Mouse (Mus musculus): ENCODE measurements around the gene Gm10142. TPM values are rescaled to one million over a fixed set of nuclear protein-coding genes. Genes with fewer than 3 reads are reported as not detected.
"Not testable (repeated sequence)": the region's sequence is repeated elsewhere in the genome, so short reads cannot be mapped to it uniquely, and the experiment has no call there.

Gm10142 gene
- not detected in 2 replicates for polyA plus RNA-seq (2015; fragmentation: Nextera tagmentation; extraction: Ambion mirVana)

DNA sequence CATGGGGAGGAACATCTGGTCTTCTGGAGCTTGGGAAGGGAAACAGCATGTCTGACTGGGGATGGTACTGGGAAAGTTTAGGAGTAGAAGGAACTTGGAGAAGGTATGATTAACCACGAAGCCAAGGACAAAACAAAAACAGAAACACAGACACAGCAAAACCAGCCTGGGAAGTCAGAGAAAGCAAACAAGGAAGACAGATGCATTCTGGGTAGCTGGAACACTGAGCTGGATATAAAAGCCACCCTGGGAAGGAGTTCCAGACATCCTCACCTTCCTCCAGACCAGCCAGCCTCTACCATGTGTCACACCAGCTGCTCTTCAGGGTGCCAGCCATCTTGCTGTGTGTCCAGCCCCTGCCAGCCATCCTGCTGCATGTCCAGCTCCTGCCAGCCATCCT is at the start of gene Gm10142:
Gene Gm10142, plus strand, starts transcription at position 301 of the 400 bp plus-strand sequence.
- no peak within 1 kb of the TSS for H3K9ac ChIP-seq
- no peak within 1 kb of the TSS for H3K27ac ChIP-seq
- no peaks in the 10 kb centered on the region for H3K27me3 ChIP-seq
- H3K4me3 ChIP-seq (replicated peaks) = no peak within 1 kb of the TSS
- no peak within 1 kb of the TSS for H3K4me2 ChIP-seq
- H3K9me3 ChIP-seq (replicated peaks) = no peaks in the 10 kb centered on the region
- ATAC-seq (replicated peaks; ENCODE audit: low FRiP score) = no peak
- no peaks in the 10 kb centered on the region for H3K4me1 ChIP-seq
- WGBS = 80% methylated on average over 1 of the region's 1 CpGs
- no peaks in the 10 kb centered on the region for H3K36me3 ChIP-seq

DNA sequence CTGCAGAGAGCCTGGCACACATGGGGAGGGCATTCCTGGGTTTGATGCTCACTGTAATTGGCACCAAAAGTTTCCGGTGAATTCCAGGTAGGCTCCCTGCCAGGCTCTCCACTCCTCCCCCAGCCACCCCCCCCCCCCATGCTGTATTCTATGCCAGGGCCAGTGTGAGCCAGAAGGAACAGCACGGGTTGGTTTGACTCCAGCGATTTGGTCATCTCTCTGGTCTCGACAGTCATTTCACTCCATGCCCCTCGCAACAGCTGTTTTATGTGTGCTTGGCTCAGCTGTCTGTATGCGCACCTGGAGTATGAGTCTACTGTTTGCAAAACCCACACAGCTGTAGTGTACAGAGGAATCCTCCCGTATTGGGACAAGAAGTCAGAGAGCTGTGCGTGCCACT is 49.3 kb upstream of the Gm10142 start:
- Histone ChIP-seq H3K4me3 (replicated peaks) (no peak overlapping the region), H3K36me3 (no peaks in the 10 kb centered on the region), H3K9ac (no peak overlapping the region), H3K27me3 (peaks cover 12% of the 10 kb centered on the region; the same call in 1 of the 2 replicates), H3K4me1 (peaks cover 7% of the 10 kb centered on the region; the same call in 1 of the 2 replicates), H3K9me3 (replicated peaks) (no peaks in the 10 kb centered on the region), H3K4me2 (no peak overlapping the region), H3K27ac (no peak overlapping the region)
- ATAC-seq (replicated peaks; ENCODE audit: low FRiP score) = no peak
- WGBS = 75% methylated on average over 8 of the region's 8 CpGs

DNA sequence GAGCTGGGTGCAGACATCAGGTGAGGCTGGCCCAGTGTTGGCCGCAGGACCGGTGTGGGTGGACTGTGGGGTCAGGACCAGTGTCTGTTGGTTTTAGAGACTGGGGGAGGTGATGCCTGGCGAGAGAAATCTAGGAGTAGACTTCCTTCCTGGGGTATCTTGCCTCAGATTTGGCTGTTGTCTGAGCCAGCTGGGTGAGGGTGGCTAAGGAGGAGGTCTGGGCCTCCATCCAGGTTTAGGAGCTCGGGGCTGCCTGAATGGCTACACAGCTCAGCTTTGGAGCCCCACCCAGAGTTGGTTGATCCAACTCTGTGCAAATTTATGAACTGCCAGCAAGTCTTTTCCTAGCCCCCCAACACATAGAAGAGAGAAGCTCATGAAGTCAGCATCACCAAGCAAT is 48.2 kb upstream of the Gm10142 start:
- no peak for ATAC-seq (replicated peaks; ENCODE audit: low FRiP score)

DNA sequence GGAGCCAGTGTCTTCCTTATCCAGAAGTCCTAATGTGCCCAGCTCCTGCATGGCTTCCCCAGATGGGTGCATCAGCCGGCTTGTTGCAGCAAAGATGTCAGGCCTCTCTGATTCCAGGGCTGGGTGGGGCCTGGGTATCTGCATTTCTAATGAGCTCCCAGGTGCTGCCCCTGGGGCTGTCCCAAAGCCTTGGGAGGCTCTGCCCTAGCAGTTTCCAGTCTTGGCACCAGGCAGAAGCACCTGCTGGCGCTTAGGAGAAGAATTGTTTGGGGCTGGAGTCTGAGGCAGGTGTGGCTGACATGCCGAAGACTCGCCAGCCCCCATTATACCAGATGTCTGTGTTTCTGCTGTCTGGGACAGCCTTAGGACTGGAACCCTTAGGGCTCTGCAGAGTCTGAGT is 44.9 kb upstream of the Gm10142 start:
- H3K4me1 ChIP-seq = no peaks in the 10 kb centered on the region
- peaks cover 5% of the 10 kb centered on the region for H3K27me3 ChIP-seq
- no peak overlapping the region for H3K4me3 ChIP-seq (replicated peaks)
- no peak overlapping the region for H3K27ac ChIP-seq
- 80% methylated on average over 4 of the region's 4 CpGs for WGBS
- H3K9ac ChIP-seq = no peak overlapping the region
- H3K36me3 ChIP-seq = no peaks in the 10 kb centered on the region
- H3K4me2 ChIP-seq = no peak overlapping the region
- no peak for ATAC-seq (replicated peaks; ENCODE audit: low FRiP score)
- H3K9me3 ChIP-seq (replicated peaks) = no peaks in the 10 kb centered on the region

More for the DNA sequence above, 48.2 kb upstream of the Gm10142 start:
- no peaks in the 10 kb centered on the region for H3K36me3 ChIP-seq
- 79% methylated on average over 4 of the region's 4 CpGs for WGBS
- no peak overlapping the region for H3K4me2 ChIP-seq
- peaks cover 7% of the 10 kb centered on the region; the same call in 1 of the 2 replicates for H3K4me1 ChIP-seq
- no peak overlapping the region for H3K9ac ChIP-seq
- no peak overlapping the region for H3K4me3 ChIP-seq (replicated peaks)
- peaks cover 12% of the 10 kb centered on the region; the same call in 1 of the 2 replicates for H3K27me3 ChIP-seq
- H3K27ac ChIP-seq = no peak overlapping the region
- H3K9me3 ChIP-seq (replicated peaks) = no peaks in the 10 kb centered on the region

DNA sequence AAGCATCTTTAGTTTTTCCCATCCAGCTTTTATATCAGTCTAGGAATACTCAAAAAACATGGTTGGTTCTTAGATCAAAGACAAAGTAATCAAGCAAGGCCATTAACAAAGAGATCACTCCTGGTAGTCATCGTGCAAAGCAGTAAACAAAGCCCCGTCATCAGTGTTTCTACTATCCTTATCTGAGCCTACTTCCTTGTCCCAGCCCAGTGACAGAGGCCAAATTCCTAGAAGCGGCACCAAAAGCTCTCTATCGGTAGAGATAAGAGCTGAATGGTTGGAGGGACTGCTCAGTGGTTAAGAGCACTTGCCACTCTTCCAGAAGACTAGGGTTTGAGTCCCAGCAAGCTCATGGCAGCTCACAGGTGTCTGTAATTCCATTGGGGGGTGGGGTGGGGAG is 44.1 kb upstream of the Gm10142 start:
- ATAC-seq (replicated peaks; ENCODE audit: low FRiP score) = no peak
- no peaks in the 10 kb centered on the region for H3K9me3 ChIP-seq (replicated peaks)
- no peak overlapping the region for H3K9ac ChIP-seq
- 67% methylated on average over 4 of the region's 4 CpGs for WGBS
- no peak overlapping the region for H3K27ac ChIP-seq
- no peak overlapping the region for H3K4me3 ChIP-seq (replicated peaks)
- H3K4me1 ChIP-seq = no peaks in the 10 kb centered on the region
- H3K27me3 ChIP-seq = peaks cover 13% of the 10 kb centered on the region
- H3K4me2 ChIP-seq = no peak overlapping the region
- H3K36me3 ChIP-seq = no peaks in the 10 kb centered on the region

DNA sequence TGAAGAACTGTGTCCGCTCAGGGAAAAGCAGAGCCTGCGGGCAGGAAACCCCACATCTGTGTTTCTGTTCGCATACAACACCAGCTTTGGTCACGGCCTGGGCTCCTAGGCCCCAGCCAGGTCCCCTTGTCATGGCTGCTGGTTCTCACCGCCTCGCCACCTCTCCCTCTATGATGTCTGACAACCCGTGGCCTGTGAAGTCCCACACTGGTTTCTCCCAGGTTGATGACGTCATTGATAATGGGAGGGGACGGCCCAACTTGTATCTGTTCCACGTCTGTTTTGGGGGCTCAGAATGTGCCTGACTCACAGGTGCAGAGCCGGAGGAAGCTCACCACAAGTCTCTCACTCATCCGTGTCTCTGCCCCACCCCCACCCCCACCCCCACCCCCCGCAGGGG is 41.8 kb upstream of the Gm10142 start:
- no peaks in the 10 kb centered on the region for H3K36me3 ChIP-seq
- H3K9me3 ChIP-seq (replicated peaks) = no peaks in the 10 kb centered on the region
- peaks cover 36% of the 10 kb centered on the region for H3K27me3 ChIP-seq
- H3K4me1 ChIP-seq = peaks cover 13% of the 10 kb centered on the region
- ATAC-seq (replicated peaks; ENCODE audit: low FRiP score) = no peak
- no peak overlapping the region for H3K9ac ChIP-seq
- 55% methylated on average over 13 of the region's 13 CpGs for WGBS
- H3K4me3 ChIP-seq (replicated peaks) = no peak overlapping the region
- no peak overlapping the region for H3K27ac ChIP-seq
- no peak overlapping the region for H3K4me2 ChIP-seq

DNA sequence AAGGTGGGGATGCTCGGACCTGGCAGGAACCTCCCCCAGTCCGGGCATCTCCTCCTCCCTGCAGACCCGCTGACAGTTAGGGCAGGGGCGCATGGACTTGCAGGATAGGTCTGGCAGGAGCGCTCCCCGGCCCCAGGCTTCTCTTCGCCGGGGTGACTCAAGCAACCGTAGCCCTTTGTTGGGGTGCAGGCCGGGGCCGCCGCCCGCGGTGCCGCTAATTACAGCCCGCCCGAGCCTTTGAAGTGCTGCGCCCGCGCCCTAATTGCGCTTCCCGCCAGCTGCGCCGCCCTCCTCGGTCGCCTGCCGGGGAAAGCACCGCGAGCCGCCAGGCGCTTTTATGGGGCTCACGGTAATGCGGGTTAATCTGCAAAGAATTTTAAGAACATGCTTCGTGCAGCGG is 38.0 kb upstream of the Gm10142 start:
- Histone ChIP-seq H3K4me3 (replicated peaks) (peak overlapping the region; percentile 36), H3K9me3 (replicated peaks) (no peaks in the 10 kb centered on the region), H3K9ac (no peak overlapping the region), H3K4me2 (peak overlapping the region; percentile 67), H3K27ac (no peak overlapping the region), H3K36me3 (no peaks in the 10 kb centered on the region), H3K27me3 (peaks cover 63% of the 10 kb centered on the region), H3K4me1 (peaks cover 13% of the 10 kb centered on the region)
- WGBS = 0% methylated on average over 35 of the region's 35 CpGs
- no peak for ATAC-seq (replicated peaks; ENCODE audit: low FRiP score)

DNA sequence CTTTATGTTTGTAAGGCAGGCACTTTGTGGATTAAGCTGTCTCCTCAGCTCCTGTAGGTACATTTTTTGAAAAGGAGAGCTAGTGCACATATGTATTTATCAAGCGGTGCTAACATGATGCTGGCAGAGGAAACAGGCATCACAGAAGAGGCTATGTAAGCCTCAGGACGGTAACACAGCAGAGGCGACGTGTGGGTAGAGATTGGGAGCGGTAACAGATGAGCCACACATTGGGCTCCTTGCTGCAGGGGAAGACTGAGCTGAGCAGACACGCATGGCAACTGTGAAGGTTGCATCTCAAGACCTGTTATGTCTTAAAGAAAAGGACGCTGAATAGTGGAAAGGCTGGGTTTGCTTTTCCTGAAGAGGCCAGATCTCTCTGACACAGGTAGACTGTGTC is 32.6 kb upstream of the Gm10142 start:
- no peak for ATAC-seq (replicated peaks; ENCODE audit: low FRiP score)
- no peak overlapping the region for H3K9ac ChIP-seq
- peaks cover 19% of the 10 kb centered on the region for H3K4me1 ChIP-seq
- H3K9me3 ChIP-seq (replicated peaks) = no peaks in the 10 kb centered on the region
- WGBS = 82% methylated on average over 7 of the region's 7 CpGs
- peaks cover 83% of the 10 kb centered on the region for H3K27me3 ChIP-seq
- H3K4me2 ChIP-seq = no peak overlapping the region
- H3K36me3 ChIP-seq = no peaks in the 10 kb centered on the region
- no peak overlapping the region for H3K27ac ChIP-seq
- H3K4me3 ChIP-seq (replicated peaks) = no peak overlapping the region

DNA sequence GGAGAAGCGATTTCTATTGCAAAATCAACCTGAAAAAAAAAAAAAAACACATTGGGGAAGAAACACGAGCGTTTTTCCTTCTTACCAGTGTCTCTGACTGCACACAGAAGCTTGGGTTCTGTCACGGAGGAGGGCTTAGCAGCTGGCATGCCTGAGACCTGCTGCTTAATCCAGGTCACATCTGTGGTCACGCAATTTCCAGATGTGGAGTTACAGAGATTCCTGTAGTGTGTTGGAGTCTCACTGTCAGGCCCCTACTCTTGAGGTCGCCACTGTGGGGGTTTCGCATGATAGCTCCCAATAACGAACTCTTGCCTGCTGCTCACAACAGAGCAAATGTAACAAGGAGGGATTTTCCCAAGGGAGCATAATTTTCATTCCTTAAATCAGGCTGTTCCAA is 31.4 kb upstream of the Gm10142 start:
- Histone ChIP-seq H3K4me2 (no peak overlapping the region), H3K36me3 (no peaks in the 10 kb centered on the region), H3K27me3 (peaks cover 80% of the 10 kb centered on the region), H3K9me3 (replicated peaks) (no peaks in the 10 kb centered on the region), H3K4me1 (peaks cover 15% of the 10 kb centered on the region), H3K27ac (no peak overlapping the region), H3K4me3 (replicated peaks) (no peak overlapping the region), H3K9ac (no peak overlapping the region)
- 39% methylated on average over 8 of the region's 8 CpGs for WGBS
- ATAC-seq (replicated peaks; ENCODE audit: low FRiP score) = no peak

DNA sequence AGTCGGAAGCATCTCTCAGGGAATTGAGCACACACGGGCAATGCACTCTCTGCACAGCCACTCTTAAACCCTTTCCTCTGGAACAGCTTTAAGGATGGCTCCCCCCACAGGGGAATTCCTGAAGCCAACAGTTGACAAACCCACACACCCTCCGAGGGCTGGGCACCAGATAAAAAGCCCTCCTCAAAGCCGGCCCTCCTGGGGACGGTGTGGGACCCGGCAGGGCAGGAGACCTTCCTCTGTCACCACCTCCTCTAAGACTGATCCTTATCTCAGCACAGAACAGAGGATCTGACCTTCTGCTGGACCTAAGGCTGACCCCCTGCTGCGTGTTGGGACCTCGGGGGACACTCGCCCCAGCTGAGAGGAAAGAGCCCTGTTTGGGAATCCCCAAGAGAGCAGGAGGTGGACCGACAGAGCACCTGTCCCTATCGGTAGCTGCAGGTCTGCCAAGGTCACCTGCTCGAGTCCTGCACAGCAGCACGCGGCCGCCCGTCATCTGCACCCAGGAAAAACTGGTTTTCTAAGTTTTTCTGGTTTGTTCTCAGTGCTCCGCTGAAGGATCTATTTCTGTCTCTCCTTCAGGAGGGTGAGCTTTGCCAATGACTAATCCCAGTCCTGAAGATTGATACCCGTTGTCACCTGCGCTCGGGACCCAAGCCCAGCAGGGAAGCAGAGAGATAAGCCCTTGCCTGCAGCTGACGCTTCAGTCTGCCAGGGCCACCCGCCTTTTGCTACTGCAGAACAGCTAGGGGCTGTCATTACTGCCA is 29.5 kb upstream of the Gm10142 start, which contains the start of gene Tspear:
Gene Tspear, plus strand, starts transcription at position 675 of the 770 bp plus-strand sequence.
- no peak within 1 kb of the TSS for H3K27ac ChIP-seq
- H3K4me1 ChIP-seq = peaks cover 15% of the 10 kb centered on the region
- 7% methylated on average over 22 of the region's 22 CpGs for WGBS
- H3K36me3 ChIP-seq = no peaks in the 10 kb centered on the region
- ATAC-seq (replicated peaks; ENCODE audit: low FRiP score) = peak; percentile 18; the same call in 1 of the 2 replicates
- no peak within 1 kb of the TSS for H3K4me2 ChIP-seq
- no peak within 1 kb of the TSS for H3K4me3 ChIP-seq (replicated peaks)
- no peaks in the 10 kb centered on the region for H3K9me3 ChIP-seq (replicated peaks)
- peaks cover 65% of the 10 kb centered on the region for H3K27me3 ChIP-seq
- no peak within 1 kb of the TSS for H3K9ac ChIP-seq

DNA sequence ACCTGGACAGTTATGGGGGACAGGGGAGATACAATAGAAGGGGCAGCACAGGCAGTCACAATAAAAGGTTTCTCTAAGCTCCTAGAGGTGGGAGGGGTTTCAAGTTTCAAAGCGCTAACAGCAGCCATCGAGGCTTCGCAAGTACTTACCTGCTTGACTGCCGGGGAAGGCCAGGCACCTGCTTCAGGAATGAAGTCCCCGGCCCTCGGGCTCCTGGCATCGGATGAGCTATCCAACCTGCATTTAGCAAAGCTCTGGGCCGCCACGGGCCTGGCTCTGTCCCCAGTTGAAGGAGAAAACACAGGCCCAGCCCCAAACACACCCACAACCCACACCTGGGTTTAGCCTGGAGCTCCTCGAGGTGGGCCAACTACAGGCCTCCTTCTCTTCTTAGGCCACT is 28.6 kb upstream of the Gm10142 start:
- H3K36me3 ChIP-seq = no peaks in the 10 kb centered on the region
- H3K4me2 ChIP-seq = no peak overlapping the region
- no peak overlapping the region for H3K4me3 ChIP-seq (replicated peaks)
- H3K9me3 ChIP-seq (replicated peaks) = no peaks in the 10 kb centered on the region
- H3K9ac ChIP-seq = no peak overlapping the region
- H3K27ac ChIP-seq = no peak overlapping the region
- ATAC-seq (replicated peaks; ENCODE audit: low FRiP score) = no peak
- 14% methylated on average over 10 of the region's 10 CpGs for WGBS
- peaks cover 60% of the 10 kb centered on the region for H3K27me3 ChIP-seq
- peaks cover 15% of the 10 kb centered on the region for H3K4me1 ChIP-seq

DNA sequence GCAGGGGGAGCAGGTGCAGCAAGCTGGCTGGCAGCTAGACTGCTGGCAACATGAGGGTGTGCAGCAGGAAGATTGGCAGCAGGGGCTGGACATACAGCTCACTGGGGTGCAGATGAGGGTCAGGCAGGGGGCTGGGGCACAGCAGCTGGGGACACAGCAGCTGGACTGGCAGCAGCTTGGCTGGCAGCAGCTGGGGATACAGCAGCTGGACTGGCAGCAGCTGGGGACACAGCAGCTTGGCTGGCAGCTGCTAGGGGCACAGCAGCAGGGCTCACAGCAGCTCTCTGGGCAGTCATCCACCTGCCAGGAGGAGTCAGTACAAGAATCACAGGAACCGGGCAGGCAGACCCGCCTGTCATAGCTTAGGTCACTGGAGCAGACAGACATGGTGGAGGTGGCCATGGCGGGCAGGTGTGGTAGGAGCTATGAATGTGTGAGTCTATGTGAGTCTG is 25.2 kb upstream of the Gm10142 start, which contains the start of gene Gm19402:
Gene Gm19402, minus strand, starts transcription at position 402 of the 452 bp plus-strand sequence.
- H3K9me3 ChIP-seq (replicated peaks); H3K27ac ChIP-seq; ATAC-seq (replicated peaks; ENCODE audit: low FRiP score); H3K4me2 ChIP-seq; H3K4me3 ChIP-seq (replicated peaks); H3K9ac ChIP-seq; H3K36me3 ChIP-seq: not testable (repeated sequence)
- peaks cover 35% of the 10 kb centered on the region for H3K27me3 ChIP-seq
- 64% methylated on average over 3 of the region's 3 CpGs for WGBS
- H3K4me1 ChIP-seq = peaks cover 12% of the 10 kb centered on the region

Data from kidney, embryonic 15.5 days (tissue).